Mouse (Mus musculus) ZHBTc4 (cell line): ENCODE measurements at regions not wholly inside any gene's neighbourhood (a gene's known extent, or its start where the extent isn't known, plus 50 kb on each side); places are given as distances from the start of the nearest gene placed in this dataset.
"Not testable (repeated sequence)": the region's sequence is repeated elsewhere in the genome, so short reads cannot be mapped to it uniquely, and the experiment has no call there.

Source experiments
- DNase-seq: peaks from one replicate; pipeline ENCODE4 v3.0.0-alpha.2; 2011; ENCODE audit warnings: low read depth, low spot score

- no peak for DNase-seq
These were observed 114.8 kb upstream of the Vrk2 start for GRCm38 (mm10) chr11:26708636-26709035.

GRCm38 (mm10) chr11:26683850-26684249, 90.1 kb upstream of the Vrk2 start:
- DNase-seq, result no peak

DNA sequence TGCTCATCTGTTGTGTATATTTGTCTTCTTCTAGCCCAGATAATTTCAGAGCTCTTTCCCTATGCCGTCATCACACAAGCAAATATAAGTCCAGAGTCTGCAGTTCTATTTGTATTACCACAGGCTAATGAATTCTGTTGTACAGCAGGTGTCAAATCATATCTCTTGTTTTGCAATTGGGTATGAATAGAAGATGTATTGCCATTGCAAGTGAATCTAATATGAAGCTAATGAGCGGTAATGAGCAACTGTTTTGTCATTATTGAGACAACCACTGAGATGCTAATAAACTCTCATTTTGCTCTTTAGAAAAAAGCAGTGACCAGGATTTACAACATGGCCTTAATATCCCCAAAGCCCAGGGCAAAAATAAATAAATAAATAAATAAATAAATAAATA, 73.5 kb upstream of the Vrk2 start:
- DNase-seq, result no peak

DNA sequence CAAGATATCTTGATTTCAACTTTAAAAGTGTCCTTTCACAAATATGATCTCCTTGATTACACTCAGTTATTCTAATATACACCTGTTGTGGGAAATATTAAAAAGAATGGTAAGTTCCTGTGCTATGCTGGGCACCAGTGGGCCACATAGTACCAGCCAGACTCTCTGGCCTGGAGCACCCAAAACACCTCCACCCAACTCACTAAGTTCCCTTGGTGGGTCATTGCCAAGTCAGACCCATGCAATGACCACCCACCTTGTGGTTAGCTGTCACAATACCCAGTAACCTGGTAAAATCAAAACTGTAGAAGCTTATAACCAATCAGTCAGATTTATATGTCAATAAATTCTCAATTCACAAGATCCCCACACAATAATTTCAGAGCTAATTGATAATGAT, 67.1 kb upstream of the Vrk2 start:
- DNase-seq, result no peak

GRCm38 (mm10) chr11:26649165-26649564, 55.4 kb upstream of the Vrk2 start:
- DNase-seq, result not testable (repeated sequence)
